Mouse (Mus musculus): ENCODE measurements around the gene Olfr1136. TPM values are rescaled to one million over a fixed set of nuclear protein-coding genes. Genes with fewer than 3 reads are reported as not detected.

The Olfr1136 gene
- total and polyA plus RNA-seq, 2 experiments from 2014 or later = not detected

GRCm38 (mm10) chr2:87647274-87647673 lies 46.5 kb downstream of the Olfr1136 start, which contains the start of gene Olfr1133:
Gene Olfr1133, minus strand, starts transcription at chr2:87647374.
- no peak for ATAC-seq (ENCODE audit: insufficient read depth, low read depth)
- H3K4me1 ChIP-seq (ENCODE audit: control insufficient read depth, insufficient read depth) = no peaks in the 10 kb centered on the region
- H3K9me3 ChIP-seq (replicated peaks; ENCODE audit: control insufficient read depth, low read length) = no peaks in the 10 kb centered on the region
- no peaks in the 10 kb centered on the region for H3K36me3 ChIP-seq (replicated peaks; ENCODE audit: control insufficient read depth, insufficient read depth, low read length)
- TF ChIP-seq CTCF (IDR thresholded peaks at IDR 0.05; ENCODE audit: low read depth) (no peak), EP300 (IDR thresholded peaks at IDR 0.05; ENCODE audit: low read depth) (no peak)
- H3K9ac ChIP-seq (replicated peaks; ENCODE audit: low read depth, low read length) = no peak within 1 kb of the TSS
- no peak within 1 kb of the TSS for H3K27ac ChIP-seq (ENCODE audit: low read depth)
- no peak for DNase-seq (ENCODE audit: low spot score)
- no peaks in the 10 kb centered on the region for H3K27me3 ChIP-seq (ENCODE audit: control insufficient read depth, insufficient read depth, low read length)
- no peak within 1 kb of the TSS for H3K4me3 ChIP-seq (ENCODE audit: low read depth, low read length)
- no peak within 1 kb of the TSS for H3K4me2 ChIP-seq (ENCODE audit: low read depth, low read length)

Other genes starting within 250 kb of the Olfr1136 start
- not detected in 2 replicates for gene Olfr1126, start 240.0 kb downstream of the Olfr1136 start, total RNA-seq (2014; rRNA removed; ENCODE audit: low replicate concordance)
- not detected in 2 replicates for gene Olfr1126, start 240.0 kb downstream of the Olfr1136 start, polyA plus RNA-seq (2015; fragmentation: Nextera tagmentation; extraction: Ambion mirVana)
- gene Pramel7, start 196.9 kb downstream of the Olfr1136 start, total RNA-seq (2014; rRNA removed; ENCODE audit: low replicate concordance) = not detected in 2 replicates
- gene Pramel7, start 196.9 kb downstream of the Olfr1136 start, polyA plus RNA-seq (2015; fragmentation: Nextera tagmentation; extraction: Ambion mirVana) = not detected in 2 replicates
- not detected in 2 replicates for gene Pramel6, start 187.4 kb downstream of the Olfr1136 start, total RNA-seq (2014; rRNA removed; ENCODE audit: low replicate concordance)
- not detected in 2 replicates for gene Pramel6, start 187.4 kb downstream of the Olfr1136 start, polyA plus RNA-seq (2015; fragmentation: Nextera tagmentation; extraction: Ambion mirVana)
- not detected in 2 replicates for gene Olfr153, start 162.2 kb downstream of the Olfr1136 start, total RNA-seq (2014; rRNA removed; ENCODE audit: low replicate concordance)
- not detected in 2 replicates for gene Olfr153, start 162.2 kb downstream of the Olfr1136 start, polyA plus RNA-seq (2015; fragmentation: Nextera tagmentation; extraction: Ambion mirVana)
- gene Olfr1128, start 148.4 kb downstream of the Olfr1136 start, total RNA-seq (2014; rRNA removed; ENCODE audit: low replicate concordance) = not detected in 2 replicates
- not detected in 2 replicates for gene Olfr1128, start 148.4 kb downstream of the Olfr1136 start, polyA plus RNA-seq (2015; fragmentation: Nextera tagmentation; extraction: Ambion mirVana)
- gene Olfr1129, start 120.0 kb downstream of the Olfr1136 start, total RNA-seq (2014; rRNA removed; ENCODE audit: low replicate concordance) = not detected in 2 replicates
- gene Olfr1129, start 120.0 kb downstream of the Olfr1136 start, polyA plus RNA-seq (2015; fragmentation: Nextera tagmentation; extraction: Ambion mirVana) = not detected in 2 replicates
- not detected in 2 replicates for gene Olfr1130, start 87.7 kb downstream of the Olfr1136 start, total RNA-seq (2014; rRNA removed; ENCODE audit: low replicate concordance)
- gene Olfr1130, start 87.7 kb downstream of the Olfr1136 start, polyA plus RNA-seq (2015; fragmentation: Nextera tagmentation; extraction: Ambion mirVana) = not detected in 2 replicates
- gene Olfr1131, start 66.8 kb downstream of the Olfr1136 start, total RNA-seq (2014; rRNA removed; ENCODE audit: low replicate concordance) = not detected in 2 replicates
- gene Olfr1131, start 66.8 kb downstream of the Olfr1136 start, polyA plus RNA-seq (2015; fragmentation: Nextera tagmentation; extraction: Ambion mirVana) = not detected in 2 replicates
- not detected in 2 replicates for gene Olfr1132, start 56.4 kb downstream of the Olfr1136 start, total RNA-seq (2014; rRNA removed; ENCODE audit: low replicate concordance)
- gene Olfr1132, start 56.4 kb downstream of the Olfr1136 start, polyA plus RNA-seq (2015; fragmentation: Nextera tagmentation; extraction: Ambion mirVana) = not detected in 2 replicates
- gene Olfr1133, start 46.6 kb downstream of the Olfr1136 start, total RNA-seq (2014; rRNA removed; ENCODE audit: low replicate concordance) = not detected in 2 replicates
- not detected in 2 replicates for gene Olfr1133, start 46.6 kb downstream of the Olfr1136 start, polyA plus RNA-seq (2015; fragmentation: Nextera tagmentation; extraction: Ambion mirVana)
- not detected in 2 replicates for gene Olfr1134, start 35.5 kb downstream of the Olfr1136 start, total RNA-seq (2014; rRNA removed; ENCODE audit: low replicate concordance)
- gene Olfr1134, start 35.5 kb downstream of the Olfr1136 start, polyA plus RNA-seq (2015; fragmentation: Nextera tagmentation; extraction: Ambion mirVana) = not detected in 2 replicates
- not detected in 2 replicates for gene Olfr1135, start 20.3 kb downstream of the Olfr1136 start, total RNA-seq (2014; rRNA removed; ENCODE audit: low replicate concordance)
- not detected in 2 replicates for gene Olfr1135, start 20.3 kb downstream of the Olfr1136 start, polyA plus RNA-seq (2015; fragmentation: Nextera tagmentation; extraction: Ambion mirVana)
- not detected in 2 replicates for gene Olfr1137, start 19.2 kb upstream of the Olfr1136 start, total RNA-seq (2014; rRNA removed; ENCODE audit: low replicate concordance)
- not detected in 2 replicates for gene Olfr1137, start 19.2 kb upstream of the Olfr1136 start, polyA plus RNA-seq (2015; fragmentation: Nextera tagmentation; extraction: Ambion mirVana)
- gene Olfr1138, start 46.0 kb upstream of the Olfr1136 start, total RNA-seq (2014; rRNA removed; ENCODE audit: low replicate concordance) = not detected in 2 replicates
- gene Olfr1138, start 46.0 kb upstream of the Olfr1136 start, polyA plus RNA-seq (2015; fragmentation: Nextera tagmentation; extraction: Ambion mirVana) = not detected in 2 replicates
- gene Olfr1140, start 49.8 kb upstream of the Olfr1136 start, total RNA-seq (2014; rRNA removed; ENCODE audit: low replicate concordance) = not detected in 2 replicates
- gene Olfr1140, start 49.8 kb upstream of the Olfr1136 start, polyA plus RNA-seq (2015; fragmentation: Nextera tagmentation; extraction: Ambion mirVana) = not detected in 2 replicates
- gene Olfr1141, start 60.0 kb upstream of the Olfr1136 start, total RNA-seq (2014; rRNA removed; ENCODE audit: low replicate concordance) = not detected in 2 replicates
- gene Olfr1141, start 60.0 kb upstream of the Olfr1136 start, polyA plus RNA-seq (2015; fragmentation: Nextera tagmentation; extraction: Ambion mirVana) = not detected in 2 replicates
- not detected in 2 replicates for gene Olfr152, start 85.5 kb upstream of the Olfr1136 start, total RNA-seq (2014; rRNA removed; ENCODE audit: low replicate concordance)
- not detected in 2 replicates for gene Olfr152, start 85.5 kb upstream of the Olfr1136 start, polyA plus RNA-seq (2015; fragmentation: Nextera tagmentation; extraction: Ambion mirVana)
- gene Olfr1143, start 106.6 kb upstream of the Olfr1136 start, total RNA-seq (2014; rRNA removed; ENCODE audit: low replicate concordance) = not detected in 2 replicates
- not detected in 2 replicates for gene Olfr1143, start 106.6 kb upstream of the Olfr1136 start, polyA plus RNA-seq (2015; fragmentation: Nextera tagmentation; extraction: Ambion mirVana)
- gene Olfr1145, start 115.9 kb upstream of the Olfr1136 start, total RNA-seq (2014; rRNA removed; ENCODE audit: low replicate concordance) = not detected in 2 replicates
- not detected in 2 replicates for gene Olfr1145, start 115.9 kb upstream of the Olfr1136 start, polyA plus RNA-seq (2015; fragmentation: Nextera tagmentation; extraction: Ambion mirVana)
- not detected in 2 replicates for gene Olfr1148, start 136.6 kb upstream of the Olfr1136 start, total RNA-seq (2014; rRNA removed; ENCODE audit: low replicate concordance)
- gene Olfr1148, start 136.6 kb upstream of the Olfr1136 start, polyA plus RNA-seq (2015; fragmentation: Nextera tagmentation; extraction: Ambion mirVana) = not detected in 2 replicates
- not detected in 2 replicates for gene Olfr1150-ps1, start 150.0 kb upstream of the Olfr1136 start, total RNA-seq (2014; rRNA removed; ENCODE audit: low replicate concordance)
- not detected in 2 replicates for gene Olfr1150-ps1, start 150.0 kb upstream of the Olfr1136 start, polyA plus RNA-seq (2015; fragmentation: Nextera tagmentation; extraction: Ambion mirVana)
- not detected in 2 replicates for gene Olfr1151, start 161.9 kb upstream of the Olfr1136 start, total RNA-seq (2014; rRNA removed; ENCODE audit: low replicate concordance)
- not detected in 2 replicates for gene Olfr1151, start 161.9 kb upstream of the Olfr1136 start, polyA plus RNA-seq (2015; fragmentation: Nextera tagmentation; extraction: Ambion mirVana)
- not detected in 2 replicates for gene Olfr1152, start 172.5 kb upstream of the Olfr1136 start, total RNA-seq (2014; rRNA removed; ENCODE audit: low replicate concordance)
- gene Olfr1152, start 172.5 kb upstream of the Olfr1136 start, polyA plus RNA-seq (2015; fragmentation: Nextera tagmentation; extraction: Ambion mirVana) = not detected in 2 replicates
- not detected in 2 replicates for gene Olfr1153, start 201.0 kb upstream of the Olfr1136 start, total RNA-seq (2014; rRNA removed; ENCODE audit: low replicate concordance)
- gene Olfr1153, start 201.0 kb upstream of the Olfr1136 start, polyA plus RNA-seq (2015; fragmentation: Nextera tagmentation; extraction: Ambion mirVana) = not detected in 2 replicates
- not detected in 2 replicates for gene Olfr1154, start 211.2 kb upstream of the Olfr1136 start, total RNA-seq (2014; rRNA removed; ENCODE audit: low replicate concordance)
- gene Olfr1154, start 211.2 kb upstream of the Olfr1136 start, polyA plus RNA-seq (2015; fragmentation: Nextera tagmentation; extraction: Ambion mirVana) = not detected in 2 replicates

All from heart, postnatal 0 days (tissue).